In the genomic region with DNA sequence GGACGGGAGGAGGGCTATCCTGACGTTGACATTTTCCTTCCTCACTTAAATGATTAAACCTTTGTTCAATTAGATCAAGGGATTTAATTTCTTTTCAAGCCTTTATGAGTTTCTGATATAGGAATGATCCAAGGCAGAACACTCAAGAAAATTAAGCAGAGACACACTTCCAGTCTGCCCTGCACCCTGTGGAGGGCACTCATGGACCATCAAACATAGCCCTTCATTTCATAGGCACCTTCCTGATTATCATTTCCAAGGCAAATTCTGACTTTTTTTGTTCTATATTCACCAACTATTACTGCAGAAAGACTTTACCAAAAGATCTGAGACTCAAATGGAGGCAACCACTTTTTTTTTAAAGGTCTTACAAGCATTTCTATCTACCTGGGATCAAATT, we compare ENCODE assay signal across 15 mouse cellular contexts.
DNase-seq lines count a peak whose midpoint lies in the region; ATAC-seq and TF ChIP-seq lines count a peak whose summit lies in the region.
"Had no signal": no experiment of that assay in that cellular context is flagged by ENCODE, and none has a peak within 500 bp of the region (broad histone marks: within the 10 kb centered on the region; RNA-seq: fewer than 3 reads in every experiment).

No protein-coding gene starts in this region.

- no peak overlapping the region for H3K9ac ChIP-seq in forebrain, embryonic 14.5 days (ENCODE audit: low read length)
- no peak overlapping the region for H3K9ac ChIP-seq in forebrain, embryonic 15.5 days (replicated peaks)
- H3K9ac ChIP-seq: embryonic facial prominence, embryonic 15.5 days; lung, embryonic 14.5 days; neural tube, embryonic 13.5 days had no signal

- TF ChIP-seq CTCF in left cerebral cortex, adult 2 months (IDR thresholded peaks at IDR 0.05), result peak; percentile 51

- intact Hi-C loops in left cerebral cortex, adult 2 months (cut with DNase I), result no loop called here

- no peak overlapping the region for H3K4me2 ChIP-seq in forebrain, embryonic 14.5 days (ENCODE audit: low read length)
- H3K4me2 ChIP-seq in forebrain, embryonic 15.5 days (replicated peaks), result no peak overlapping the region
- H3K4me2 ChIP-seq: embryonic facial prominence, embryonic 15.5 days; lung, embryonic 14.5 days; neural tube, embryonic 13.5 days had no signal

- H3K9me3 ChIP-seq in forebrain, embryonic 14.5 days (replicated peaks; ENCODE audit: control insufficient read depth, low read length), result no peaks in the 10 kb centered on the region
- no peaks in the 10 kb centered on the region for H3K9me3 ChIP-seq in forebrain, embryonic 15.5 days
- H3K9me3 ChIP-seq: embryonic facial prominence, embryonic 15.5 days; neural tube, embryonic 13.5 days had no signal

- ATAC-seq in forebrain, embryonic 14.5 days, result no peak
- no peak for ATAC-seq in forebrain, embryonic 15.5 days (replicated peaks)
- ATAC-seq: CD4-positive, CD25-positive, alpha-beta regulatory T cell, adult 4 months had no signal

- no peak overlapping the region for H3K4me3 ChIP-seq in forebrain, embryonic 14.5 days (ENCODE audit: low read depth, low read length)
- H3K4me3 ChIP-seq in forebrain, embryonic 15.5 days, result no peak overlapping the region
- H3K4me3 ChIP-seq in left cerebral cortex, adult 2 months, result no peak overlapping the region
- H3K4me3 ChIP-seq: embryonic facial prominence, embryonic 15.5 days; neural tube, embryonic 13.5 days had no signal

- no peak overlapping the region for H3K27ac ChIP-seq in forebrain, embryonic 14.5 days (ENCODE audit: low read depth, low read length)
- H3K27ac ChIP-seq in forebrain, embryonic 15.5 days (replicated peaks), result no peak overlapping the region
- H3K27ac ChIP-seq in left cerebral cortex, adult 2 months, result no peak overlapping the region
- H3K27ac ChIP-seq: embryonic facial prominence, embryonic 15.5 days; neural tube, embryonic 13.5 days had no signal

- H3K36me3 ChIP-seq in forebrain, embryonic 14.5 days (ENCODE audit: control insufficient read depth, insufficient read depth, low read length), result no peaks in the 10 kb centered on the region
- no peaks in the 10 kb centered on the region for H3K36me3 ChIP-seq in forebrain, embryonic 15.5 days
- H3K36me3 ChIP-seq: embryonic facial prominence, embryonic 15.5 days; neural tube, embryonic 13.5 days had no signal

- H3K27me3 ChIP-seq in forebrain, embryonic 14.5 days (replicated peaks; ENCODE audit: control insufficient read depth, insufficient read depth, low read length), result no peaks in the 10 kb centered on the region
- no peaks in the 10 kb centered on the region for H3K27me3 ChIP-seq in forebrain, embryonic 15.5 days
- H3K27me3 ChIP-seq: embryonic facial prominence, embryonic 15.5 days; neural tube, embryonic 13.5 days had no signal

- WGBS in forebrain, embryonic 14.5 days, result 77% methylated on average over 2 of the region's 2 CpGs
- WGBS in forebrain, embryonic 15.5 days, result 82% methylated on average over 2 of the region's 2 CpGs

- DNase-seq in forebrain, embryonic 14.5 days (ENCODE audit: low spot score), result peak; percentile 40
- no peak for DNase-seq in left cerebral cortex, adult 2 months (ENCODE audit: extremely low spot score in 1 of 2, low spot score in 2 of 2)
- no peak for DNase-seq in left cerebral cortex, adult 8-10 months (ENCODE audit: low spot score in 2 of 2)
- peak; percentile 69 to 74 for DNase-seq in cerebellum, postnatal 10 days
- peak; percentile 15 for DNase-seq in right cerebral cortex, postnatal 14 days
- no peak for DNase-seq in B cell, adult 2 months
- no peak for DNase-seq in yolk sac, embryonic 10.5 days (ENCODE audit: low spot score)
- DNase-seq: gastrocnemius, postnatal 10 days; kidney, adult 9 months; lung, embryonic 14.5 days; thymus, postnatal 4 days had no signal

- H3K4me1 ChIP-seq in forebrain, embryonic 14.5 days (ENCODE audit: control insufficient read depth, insufficient read depth, low read length), result peaks cover 2% of the 10 kb centered on the region; the same call in 1 of the 2 replicates
- peaks cover 2% of the 10 kb centered on the region for H3K4me1 ChIP-seq in forebrain, embryonic 15.5 days
- H3K4me1 ChIP-seq: embryonic facial prominence, embryonic 15.5 days had no signal

Comparison
In these comparisons a context has a peak if more than half of its experiments do, and no peak if none do; other contexts are left out.
1. DNase-seq: peak in forebrain, embryonic 14.5 days (single experiment), cerebellum, postnatal 10 days (2 of 2) and right cerebral cortex, postnatal 14 days (single experiment); none in left cerebral cortex, adult 2 months (0 of 2), left cerebral cortex, adult 8-10 months (0 of 2), B cell, adult 2 months (0 of 2) and yolk sac, embryonic 10.5 days (single experiment).